Mouse (Mus musculus) spleen, postnatal 10 days (tissue): ENCODE results near the gene I0C0044D17Rik.
"Not testable (repeated sequence)": the region's sequence is repeated elsewhere in the genome, so short reads cannot be mapped to it uniquely, and the experiment has no call there.

Experiments
- DNase-seq, 2 experiments: peaks; one replicate each; pipeline ENCODE4 v3.0.0; 2021 to 2022; ENCODE audit warnings: low spot score in 2 of 2

I0C0044D17Rik gene

DNA sequence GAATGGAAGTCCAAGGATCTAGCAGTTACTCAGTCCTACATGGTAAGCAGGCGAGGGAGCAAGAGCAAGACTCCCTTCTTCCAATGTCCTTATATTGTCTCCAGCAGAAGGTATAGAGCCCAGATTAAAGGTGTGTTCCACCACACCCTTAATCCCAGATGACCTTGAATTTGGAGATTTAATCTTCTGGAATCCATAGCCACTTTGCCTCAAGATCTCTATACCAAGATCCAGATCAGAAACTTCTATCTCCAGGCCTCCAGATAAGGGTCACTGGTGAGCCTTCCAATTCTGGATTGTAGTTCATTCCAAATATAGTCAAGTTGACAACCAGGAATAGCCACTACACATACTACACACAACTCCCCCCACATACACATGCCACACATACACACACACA is at the start of gene I0C0044D17Rik:
I0C0044D17Rik (minus strand) TSS at position 101 of the 400 bp plus-strand sequence.
- DNase-seq = not testable (repeated sequence)

DNA sequence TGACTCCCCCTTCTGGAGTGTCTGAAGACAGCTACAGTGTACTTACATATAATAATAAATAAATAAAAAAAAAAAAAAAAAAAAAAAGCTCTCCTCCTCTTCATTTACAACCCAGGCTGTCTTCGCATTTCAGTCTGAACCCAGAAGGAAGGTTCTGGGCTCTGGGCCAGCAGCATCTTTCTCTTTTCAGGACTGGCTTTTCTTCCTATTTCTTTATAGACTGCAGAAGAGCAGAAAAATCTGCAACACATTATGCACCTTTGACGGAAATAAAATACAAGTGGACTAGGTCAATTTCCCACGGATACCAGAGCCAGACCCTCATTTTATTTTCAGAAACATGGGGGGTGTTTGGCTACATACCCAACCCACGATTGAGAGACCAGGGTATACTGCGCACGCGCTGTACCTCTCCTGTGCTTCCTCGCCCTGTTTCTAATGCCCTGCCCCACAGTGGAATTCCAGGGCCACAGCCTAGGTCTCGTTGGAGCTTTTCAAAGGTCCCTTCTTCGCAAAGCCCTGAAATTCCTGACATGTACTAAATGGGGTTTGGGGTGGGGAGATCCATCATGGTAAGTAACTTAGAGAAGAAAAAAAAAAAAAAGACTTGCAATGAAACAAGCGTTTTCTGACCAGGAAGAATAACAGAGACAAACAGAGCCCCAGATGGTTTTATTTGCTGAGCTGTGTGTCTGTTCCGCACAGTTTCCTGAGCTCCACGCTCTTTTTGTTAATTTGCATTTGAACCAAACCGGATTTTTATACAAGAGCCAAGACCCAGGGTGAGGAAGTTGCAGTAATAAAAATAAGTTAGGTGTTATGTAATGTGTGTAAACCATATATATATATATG is 42.0 kb upstream of the I0C0044D17Rik start:
- no peak for DNase-seq

DNA sequence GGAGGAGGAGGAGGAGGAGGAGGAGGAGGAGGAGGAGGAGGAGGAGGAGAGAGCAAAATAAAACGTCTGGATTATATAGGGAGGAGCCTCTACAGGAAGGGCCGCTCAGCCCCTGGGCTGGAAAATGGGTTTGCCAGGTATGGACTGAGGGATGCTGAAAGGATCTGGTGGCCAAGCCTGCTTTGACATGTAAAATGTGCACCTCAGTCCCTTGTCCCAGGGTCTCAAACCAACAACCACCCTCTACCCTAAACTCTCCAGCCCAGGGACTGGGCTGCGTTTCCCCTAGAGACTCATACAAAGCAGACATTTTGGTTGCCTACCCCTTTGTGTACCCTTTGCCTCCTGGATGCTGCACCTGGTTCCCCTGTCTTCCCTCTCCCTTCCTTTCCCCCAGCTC is 40.9 kb upstream of the I0C0044D17Rik start:
- DNase-seq = no peak

- no peak for DNase-seq
Observed at GRCm38 (mm10) chr4:98864094-98864493, 40.5 kb upstream of the I0C0044D17Rik start.

- DNase-seq = no peak
Observed at GRCm38 (mm10) chr4:98863451-98863850, 39.8 kb upstream of the I0C0044D17Rik start.

GRCm38 (mm10) chr4:98858151-98858855 is 34.7 kb upstream of the I0C0044D17Rik start:
- no peak for DNase-seq

- no peak for DNase-seq
Observed at GRCm38 (mm10) chr4:98857037-98857648, 33.5 kb upstream of the I0C0044D17Rik start.

GRCm38 (mm10) chr4:98853926-98854325 is 30.3 kb upstream of the I0C0044D17Rik start:
- no peak for DNase-seq

DNA sequence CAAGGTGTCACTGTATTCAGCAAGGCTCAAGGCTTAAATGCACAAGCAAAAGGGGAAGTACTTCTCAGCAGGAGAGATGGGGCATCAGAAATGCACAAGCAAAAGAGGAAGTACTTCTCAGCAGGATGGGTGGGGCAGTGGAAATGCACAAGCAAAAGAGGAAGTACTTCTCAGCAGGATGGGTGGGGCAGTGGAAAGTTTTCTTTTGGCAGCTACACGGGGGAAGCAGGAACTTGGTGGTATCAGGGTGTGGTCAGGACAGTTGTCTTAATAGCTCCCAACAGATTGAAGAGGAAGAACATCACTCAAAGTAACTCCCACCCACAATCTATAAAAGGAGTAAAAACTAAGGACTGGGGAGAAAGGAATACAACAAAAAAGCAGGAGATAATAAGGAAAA is 26.8 kb upstream of the I0C0044D17Rik start:
- DNase-seq = not testable (repeated sequence)

GRCm38 (mm10) chr4:98847120-98847885 is 23.7 kb upstream of the I0C0044D17Rik start:
- no peak for DNase-seq

DNA sequence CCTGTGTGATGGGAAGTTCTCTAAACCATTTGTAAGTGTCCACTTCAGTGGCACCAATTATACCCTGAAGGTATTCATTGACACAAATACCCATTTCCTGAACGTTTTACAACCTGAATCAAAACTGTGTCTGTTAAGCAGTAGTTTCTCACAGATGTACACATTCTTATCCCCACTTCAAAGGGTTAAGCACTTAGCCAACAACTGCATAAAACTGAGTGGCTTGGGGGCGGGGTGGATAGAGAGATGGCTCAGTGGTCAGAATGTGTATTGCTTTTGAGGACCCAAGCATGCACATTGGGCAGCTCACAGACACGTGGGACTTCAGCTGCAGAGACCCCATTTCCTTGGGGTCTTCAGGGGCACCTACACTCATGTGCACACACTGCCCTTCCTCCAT is 22.8 kb upstream of the I0C0044D17Rik start:
- DNase-seq = no peak

- no peak for DNase-seq
Observed at GRCm38 (mm10) chr4:98845687-98846125, 22.1 kb upstream of the I0C0044D17Rik start.

DNA sequence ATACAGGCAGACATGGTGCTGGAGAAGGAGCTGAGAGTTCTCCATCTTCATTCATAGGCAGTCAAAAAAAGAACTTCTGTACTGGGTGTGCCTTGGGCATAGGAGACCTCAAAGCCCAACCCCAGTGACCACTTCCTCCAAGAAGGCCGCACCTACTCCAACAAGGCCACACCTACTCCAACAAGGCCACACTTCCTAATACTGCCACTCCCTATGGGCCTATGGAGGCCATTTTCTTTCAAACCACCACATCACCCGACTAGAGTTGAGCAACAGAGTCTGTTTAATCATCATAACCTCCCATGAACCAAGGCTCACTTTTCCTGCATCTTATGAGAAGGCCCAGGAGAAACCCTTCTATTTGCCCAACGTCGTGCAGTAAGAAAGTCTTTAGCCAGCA is 21.6 kb upstream of the I0C0044D17Rik start:
- DNase-seq = no peak

DNA sequence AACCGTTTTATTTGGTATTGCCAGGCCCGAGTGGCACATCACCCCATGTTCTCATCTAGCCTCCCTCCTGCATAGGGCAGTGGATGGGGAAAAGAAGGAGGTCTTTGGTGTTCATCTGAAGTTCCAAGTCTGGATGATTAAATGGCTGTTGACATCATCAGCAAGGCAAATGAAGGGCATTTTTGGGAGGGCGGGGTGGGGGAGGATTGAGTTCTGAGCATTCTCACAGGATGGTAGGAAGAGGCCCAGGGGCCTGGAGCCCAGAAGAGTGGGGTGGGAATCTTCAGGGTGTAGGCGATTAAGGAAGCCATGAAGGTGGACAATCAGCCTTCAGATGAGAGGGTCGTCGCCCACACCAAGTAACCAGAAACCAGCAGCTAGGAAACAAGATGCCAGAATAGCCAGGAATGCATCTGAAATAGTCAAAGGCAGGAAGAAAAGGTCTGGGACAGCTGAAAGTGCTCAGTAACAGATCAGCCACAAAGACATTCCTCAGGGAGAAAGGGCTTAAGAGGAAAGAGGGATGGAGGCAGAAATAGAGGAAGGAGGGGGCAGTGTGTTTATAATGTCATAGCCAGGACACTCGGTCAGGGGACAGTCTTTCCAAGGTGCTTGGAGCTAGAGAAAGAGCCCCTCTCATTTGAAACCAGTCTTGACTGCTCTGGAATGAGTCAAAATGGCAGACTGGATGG is 20.4 kb upstream of the I0C0044D17Rik start:
- DNase-seq = no peak

DNA sequence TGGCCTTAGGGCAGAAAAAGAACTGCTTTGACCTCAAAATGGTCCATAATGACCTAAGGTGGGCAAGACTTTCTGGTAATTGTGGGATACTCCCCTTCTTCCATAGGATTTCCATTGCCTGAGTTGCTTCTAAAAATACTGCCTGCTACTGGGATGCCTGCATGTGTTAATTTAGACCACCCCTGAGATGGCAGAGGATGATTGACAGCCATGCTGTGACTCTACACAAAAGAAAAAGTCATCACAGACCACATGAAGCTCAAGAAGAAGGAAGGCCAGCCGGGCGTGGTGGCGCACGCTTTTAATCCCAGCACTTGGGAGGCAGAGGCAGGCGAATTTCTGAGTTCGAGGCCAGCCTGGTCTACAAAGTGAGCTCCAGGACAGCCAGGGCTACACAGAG is 17.6 kb upstream of the I0C0044D17Rik start:
- DNase-seq = not testable (repeated sequence)

DNA sequence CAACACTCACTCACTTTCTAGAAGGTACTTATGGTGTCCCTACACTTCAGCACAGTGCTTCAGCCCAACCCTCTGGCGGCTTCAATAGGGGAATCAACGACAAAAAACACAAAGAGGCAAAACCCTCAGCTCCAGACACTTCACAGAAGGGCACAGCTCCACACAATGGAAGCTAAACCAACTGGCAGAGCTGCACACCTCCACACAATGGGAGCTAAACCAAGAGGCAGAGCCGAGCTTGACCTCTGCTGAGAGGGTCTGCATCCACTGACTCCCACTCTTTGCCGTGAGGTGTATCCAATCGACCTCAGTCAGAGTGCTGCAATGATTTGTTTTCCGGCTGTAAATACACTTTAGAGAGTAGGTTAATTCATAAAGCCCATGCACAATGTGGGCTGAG is 16.9 kb upstream of the I0C0044D17Rik start:
- DNase-seq = no peak

GRCm38 (mm10) chr4:98838913-98839312 is 15.3 kb upstream of the I0C0044D17Rik start:
- DNase-seq = no peak

GRCm38 (mm10) chr4:98837715-98838505 is 14.3 kb upstream of the I0C0044D17Rik start:
- DNase-seq = no peak

GRCm38 (mm10) chr4:98836519-98836918 is 12.9 kb upstream of the I0C0044D17Rik start:
- no peak for DNase-seq

DNA sequence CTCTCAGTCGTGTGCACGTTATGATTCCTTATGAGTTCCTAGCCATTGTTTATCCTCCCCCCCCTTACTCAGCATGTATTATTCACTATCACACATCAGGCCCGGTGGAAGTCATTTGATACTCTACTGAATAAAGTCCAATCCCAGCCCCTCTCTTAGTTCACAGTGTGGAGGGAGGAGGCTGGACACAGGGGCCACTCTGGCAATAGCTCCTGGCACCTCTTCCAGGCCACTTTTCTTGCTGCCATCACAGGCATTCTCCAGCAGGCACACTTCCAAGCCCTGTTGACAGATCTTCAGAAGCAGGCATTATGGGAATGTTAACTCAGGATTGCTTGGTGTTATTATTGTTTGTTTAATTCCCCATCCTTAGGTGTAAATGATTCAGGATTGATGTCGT is 11.1 kb upstream of the I0C0044D17Rik start:
- no peak for DNase-seq
